Comparison of ENCODE assay signal across 17 mouse cellular contexts in genomic region chr17:73547483-73547882, GRCm38 (mm10).
DNase-seq lines count a peak whose midpoint lies in the region; ATAC-seq lines count a peak whose summit lies in the region.
"Had no signal": no experiment of that assay in that cellular context is flagged by ENCODE, and none has a peak within 500 bp of the region (broad histone marks: within the 10 kb centered on the region; RNA-seq: fewer than 3 reads in every experiment).

No protein-coding gene starts in this region.

- WGBS in midbrain, embryonic 13.5 days, result 81% methylated on average over 2 of the region's 2 CpGs
- WGBS in midbrain, embryonic 11.5 days, result 70% methylated on average over 2 of the region's 2 CpGs
- WGBS in neural tube, embryonic 13.5 days, result 68% methylated on average over 2 of the region's 2 CpGs

- no peak for ATAC-seq in midbrain, embryonic 13.5 days
- no peak for ATAC-seq in midbrain, embryonic 11.5 days (ENCODE audit: low FRiP score)
- ATAC-seq in neural tube, embryonic 13.5 days (ENCODE audit: low read depth), result no peak
- 0 out of 2 replicates have a peak, but pooled peaks have one; percentile 14 for ATAC-seq in megakaryocyte progenitor cell, adult 5-6 weeks (replicated peaks; ENCODE audit: poor library complexity)
- ATAC-seq: forebrain, embryonic 15.5 days had no signal

- H3K36me3 ChIP-seq in midbrain, embryonic 13.5 days, result no peaks in the 10 kb centered on the region
- no peaks in the 10 kb centered on the region for H3K36me3 ChIP-seq in midbrain, embryonic 11.5 days (ENCODE audit: control insufficient read depth, insufficient read depth, low read length)
- no peaks in the 10 kb centered on the region for H3K36me3 ChIP-seq in neural tube, embryonic 13.5 days
- H3K36me3 ChIP-seq: embryonic facial prominence, embryonic 12.5 days; forebrain, embryonic 15.5 days; heart, embryonic 12.5 days; hindbrain, embryonic 10.5 days had no signal

- no peak overlapping the region for H3K4me3 ChIP-seq in midbrain, embryonic 13.5 days (replicated peaks)
- H3K4me3 ChIP-seq in midbrain, embryonic 11.5 days (ENCODE audit: low read depth, low read length), result no peak overlapping the region
- no peak overlapping the region for H3K4me3 ChIP-seq in neural tube, embryonic 13.5 days
- H3K4me3 ChIP-seq: embryonic facial prominence, embryonic 12.5 days; forebrain, embryonic 15.5 days; heart, embryonic 12.5 days; hindbrain, embryonic 10.5 days had no signal

- peaks cover 22% of the 10 kb centered on the region for H3K4me1 ChIP-seq in midbrain, embryonic 13.5 days (replicated peaks)
- H3K4me1 ChIP-seq in midbrain, embryonic 11.5 days (ENCODE audit: control insufficient read depth, insufficient read depth, low read length), result no peaks in the 10 kb centered on the region
- H3K4me1 ChIP-seq in neural tube, embryonic 13.5 days (replicated peaks), result peaks cover 31% of the 10 kb centered on the region
- H3K4me1 ChIP-seq: embryonic facial prominence, embryonic 12.5 days; forebrain, embryonic 15.5 days; heart, embryonic 12.5 days; hindbrain, embryonic 10.5 days had no signal

- H3K9ac ChIP-seq in midbrain, embryonic 13.5 days (replicated peaks), result no peak overlapping the region
- H3K9ac ChIP-seq in midbrain, embryonic 11.5 days (ENCODE audit: low read length), result no peak overlapping the region
- no peak overlapping the region for H3K9ac ChIP-seq in neural tube, embryonic 13.5 days
- H3K9ac ChIP-seq: embryonic facial prominence, embryonic 12.5 days; forebrain, embryonic 15.5 days; heart, embryonic 12.5 days had no signal

- no peaks in the 10 kb centered on the region for H3K27me3 ChIP-seq in midbrain, embryonic 13.5 days
- no peaks in the 10 kb centered on the region for H3K27me3 ChIP-seq in midbrain, embryonic 11.5 days (ENCODE audit: control insufficient read depth, insufficient read depth, low read length)
- no peaks in the 10 kb centered on the region for H3K27me3 ChIP-seq in neural tube, embryonic 13.5 days
- H3K27me3 ChIP-seq: embryonic facial prominence, embryonic 12.5 days; forebrain, embryonic 15.5 days; heart, embryonic 12.5 days had no signal

- H3K9me3 ChIP-seq in midbrain, embryonic 13.5 days, result no peaks in the 10 kb centered on the region
- no peaks in the 10 kb centered on the region for H3K9me3 ChIP-seq in midbrain, embryonic 11.5 days (ENCODE audit: control insufficient read depth, low read length)
- no peaks in the 10 kb centered on the region for H3K9me3 ChIP-seq in neural tube, embryonic 13.5 days
- H3K9me3 ChIP-seq: embryonic facial prominence, embryonic 12.5 days; forebrain, embryonic 15.5 days; heart, embryonic 12.5 days; hindbrain, embryonic 10.5 days had no signal

- no peak overlapping the region for H3K4me2 ChIP-seq in midbrain, embryonic 13.5 days (replicated peaks)
- no peak overlapping the region for H3K4me2 ChIP-seq in midbrain, embryonic 11.5 days
- H3K4me2 ChIP-seq in neural tube, embryonic 13.5 days, result no peak overlapping the region
- H3K4me2 ChIP-seq: embryonic facial prominence, embryonic 12.5 days; forebrain, embryonic 15.5 days; heart, embryonic 12.5 days had no signal

- H3K27ac ChIP-seq in midbrain, embryonic 13.5 days, result peak overlapping the region; percentile 48; the same call in 1 of the 2 replicates
- H3K27ac ChIP-seq in midbrain, embryonic 11.5 days (ENCODE audit: low read depth, low read length), result no peak overlapping the region
- peak overlapping the region; percentile 91 for H3K27ac ChIP-seq in neural tube, embryonic 13.5 days (replicated peaks)
- H3K27ac ChIP-seq: embryonic facial prominence, embryonic 12.5 days; forebrain, embryonic 15.5 days; hindbrain, embryonic 10.5 days had no signal

- intact Hi-C loops in gastrocnemius, postnatal 14 days (cut with DNase I; ENCODE audit: low total_unique reads), result no loop called here

- DNase-seq in midbrain, embryonic 11.5 days (ENCODE audit: low spot score, missing footprints), result no peak
- no peak for DNase-seq in neural tube, embryonic 10.5 days (ENCODE audit: extremely low spot score, low spot score)
- peak; percentile 56 to 57 for DNase-seq in B cell, adult 2 months
- no peak for DNase-seq in cerebellum, postnatal 14 days
- DNase-seq in gastrocnemius, postnatal 14 days, result no peak
- DNase-seq: adrenal gland, postnatal 10 days; cerebellum, adult 11 months; cerebellum, adult 8-10 months; cerebellum, postnatal 25 days; gastrocnemius, postnatal 10 days had no signal

Comparison
In these comparisons a context has a peak if more than half of its experiments do, and no peak if none do; other contexts are left out.
1. DNase-seq: peak in B cell, adult 2 months (2 of 2); none in midbrain, embryonic 11.5 days (single experiment), neural tube, embryonic 10.5 days (single experiment), cerebellum, postnatal 14 days (0 of 2) and gastrocnemius, postnatal 14 days (single experiment).